Mouse (Mus musculus) heart, embryonic 10.5 days (tissue): ENCODE results near the gene Gm11111. TPM values are rescaled to one million over a fixed set of nuclear protein-coding genes. Genes with fewer than 3 reads are reported as not detected.

Source experiments
- DNase-seq: peaks from one replicate; pipeline ENCODE4 v3.0.0-alpha.2; 2017; ENCODE audit warnings: low spot score
- H3K27ac ChIP-seq: fragments of 300-500 bp; sonication (generic); 2 replicates; pipeline ENCODE4 v1.5.1; 2016; ENCODE audit warnings: mild to moderate bottlenecking
- H3K27me3 ChIP-seq: fragments of 300-500 bp; sonication (generic); 2 replicates; pipeline ENCODE4 v1.6.1; 2016; ENCODE audit warnings: mild to moderate bottlenecking; ENCODE audit not compliant: poor library complexity, insufficient read depth, severe bottlenecking
- H3K36me3 ChIP-seq: fragments of 300-500 bp; sonication (generic); 2 replicates; pipeline ENCODE4 v1.6.1; 2016; ENCODE audit warnings: mild to moderate bottlenecking, moderate library complexity
- H3K4me1 ChIP-seq: fragments of 300-500 bp; sonication (generic); 2 replicates; pipeline ENCODE4 v1.6.1; 2016; ENCODE audit warnings: mild to moderate bottlenecking
- H3K4me3 ChIP-seq: fragments of 300-500 bp; sonication (generic); 2 replicates; pipeline ENCODE4 v1.5.1; 2016; ENCODE audit warnings: mild to moderate bottlenecking, moderate library complexity
- H3K9me3 ChIP-seq: fragments of 300-500 bp; sonication (generic); 2 replicates; pipeline ENCODE4 v1.6.1; 2016; ENCODE audit warnings: mild to moderate bottlenecking, moderate library complexity
- WGBS: fragments of 180-500 bp; shearing (Covaris S2); methylation state at CpG from one replicate; pipeline ENCODE4 v1.1.7; 2016; 5-methylcytosine and 5-hydroxymethylcytosine counted together
- polyA plus RNA-seq: library from polyadenylated mRNA; unstranded; fragments of >200 nt; fragmentation: Nextera tagmentation; extraction: Ambion mirVana; gene quantifications from 2 replicates; pipeline ENCODE4 v1.2.1, GENCODE M21; 2016

The Gm11111 gene
- polyA plus RNA-seq, result not detected in 2 replicates

DNA sequence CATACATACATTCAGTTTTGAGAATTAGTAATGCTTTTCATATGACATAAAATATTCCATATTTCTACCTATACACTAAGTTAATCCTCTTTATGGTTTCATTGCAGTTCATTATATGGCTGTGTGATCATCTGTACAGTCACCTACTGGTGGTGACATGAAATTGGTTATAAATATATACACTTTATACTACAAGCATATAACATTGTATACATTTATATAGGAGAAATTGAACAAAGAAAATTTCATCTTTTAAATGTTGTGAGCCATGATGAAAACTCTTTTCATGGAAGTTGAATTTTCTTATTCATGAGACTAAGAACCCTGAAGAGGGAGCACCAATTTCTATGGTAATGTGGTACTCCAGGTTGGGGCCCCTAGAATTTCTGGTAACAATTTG lies at the start of gene Gm11111:
Gene Gm11111 (plus strand): TSS at position 301 of the 400 bp plus-strand sequence.
- H3K36me3 ChIP-seq, result no peaks in the 10 kb centered on the region
- no peaks in the 10 kb centered on the region for H3K4me1 ChIP-seq
- no peak within 1 kb of the TSS for H3K4me3 ChIP-seq
- no peak within 1 kb of the TSS for H3K27ac ChIP-seq
- H3K9me3 ChIP-seq, result no peaks in the 10 kb centered on the region
- H3K27me3 ChIP-seq, result no peaks in the 10 kb centered on the region
- DNase-seq, result no peak

- 77% methylated on average over 7 of the region's 7 CpGs for WGBS
- no peak overlapping the region for H3K27ac ChIP-seq
- H3K9me3 ChIP-seq, result no peaks in the 10 kb centered on the region
- no peaks in the 10 kb centered on the region for H3K4me1 ChIP-seq
- H3K27me3 ChIP-seq, result no peaks in the 10 kb centered on the region
- no peaks in the 10 kb centered on the region for H3K36me3 ChIP-seq
- H3K4me3 ChIP-seq, result no peak overlapping the region
- no peak for DNase-seq
These were observed 36.3 kb upstream of the Gm11111 start for GRCm38 (mm10) chr5:98516214-98516613.

DNA sequence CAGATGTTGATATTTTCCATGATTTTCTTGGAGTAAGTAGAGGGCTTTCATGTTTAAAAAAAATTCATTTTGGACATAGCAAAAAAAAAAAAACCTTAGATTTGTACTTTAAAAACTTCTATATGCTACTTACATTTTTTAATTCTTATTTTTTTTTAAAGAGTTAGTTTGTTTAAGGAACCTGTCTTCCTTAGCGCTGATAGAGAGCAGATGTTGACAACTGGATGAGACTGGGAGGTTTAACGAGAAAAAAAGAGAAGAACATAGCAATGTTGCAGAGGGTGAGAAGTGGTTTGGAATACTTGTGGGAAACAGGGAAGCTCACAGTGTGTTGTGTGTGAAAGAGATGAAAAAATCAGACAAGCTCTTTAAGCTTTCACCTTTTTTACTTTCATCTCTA lies 32.4 kb upstream of the Gm11111 start:
- Histone ChIP-seq H3K27me3 (no peaks in the 10 kb centered on the region), H3K27ac (no peak overlapping the region), H3K36me3 (no peaks in the 10 kb centered on the region), H3K9me3 (no peaks in the 10 kb centered on the region), H3K4me3 (no peak overlapping the region), H3K4me1 (peaks cover 4% of the 10 kb centered on the region; the same call in 1 of the 2 replicates)
- DNase-seq, result no peak
- WGBS, result 52% methylated on average over 2 of the region's 2 CpGs

GRCm38 (mm10) chr5:98522270-98522977 lies 30.1 kb upstream of the Gm11111 start:
- no peaks in the 10 kb centered on the region for H3K36me3 ChIP-seq
- DNase-seq, result no peak
- WGBS, result 82% methylated on average over 7 of the region's 7 CpGs
- peaks cover 4% of the 10 kb centered on the region; the same call in 1 of the 2 replicates for H3K4me1 ChIP-seq
- H3K27me3 ChIP-seq, result no peaks in the 10 kb centered on the region
- H3K9me3 ChIP-seq, result no peaks in the 10 kb centered on the region
- no peak overlapping the region for H3K27ac ChIP-seq
- H3K4me3 ChIP-seq, result no peak overlapping the region

GRCm38 (mm10) chr5:98523050-98523449 lies 29.4 kb upstream of the Gm11111 start:
- WGBS, result 54% methylated on average over 7 of the region's 7 CpGs
- no peak for DNase-seq
- Histone ChIP-seq H3K27ac (no peak overlapping the region), H3K4me1 (peaks cover 4% of the 10 kb centered on the region; the same call in 1 of the 2 replicates), H3K9me3 (no peaks in the 10 kb centered on the region), H3K4me3 (no peak overlapping the region), H3K27me3 (no peaks in the 10 kb centered on the region), H3K36me3 (no peaks in the 10 kb centered on the region)

- H3K27me3 ChIP-seq, result no peaks in the 10 kb centered on the region
- 86% methylated on average over 1 of the region's 1 CpGs for WGBS
- H3K9me3 ChIP-seq, result no peaks in the 10 kb centered on the region
- H3K27ac ChIP-seq, result no peak overlapping the region
- peaks cover 4% of the 10 kb centered on the region; the same call in 1 of the 2 replicates for H3K4me1 ChIP-seq
- H3K4me3 ChIP-seq, result no peak overlapping the region
- no peaks in the 10 kb centered on the region for H3K36me3 ChIP-seq
- DNase-seq, result no peak
These were observed 28.7 kb upstream of the Gm11111 start for GRCm38 (mm10) chr5:98523783-98524182.

DNA sequence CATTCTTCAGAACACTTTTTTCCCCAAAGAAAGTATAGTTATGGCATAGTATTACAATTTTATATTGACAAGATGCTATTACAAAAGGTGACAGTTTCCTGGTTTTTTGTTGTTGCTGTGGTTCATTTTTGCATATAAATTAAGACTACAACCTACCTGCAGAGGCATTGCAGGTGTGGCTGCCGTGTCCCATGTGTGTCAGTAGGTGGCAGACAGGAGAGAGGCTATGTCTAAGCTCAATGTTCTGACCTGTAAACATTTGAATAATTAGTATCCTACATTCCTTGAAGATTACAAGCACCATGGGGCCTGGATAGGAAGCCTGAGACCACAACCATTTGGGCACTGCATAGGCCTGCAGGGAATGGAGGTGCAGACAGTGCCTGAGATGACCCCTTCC lies 11.2 kb upstream of the Gm11111 start:
- Histone ChIP-seq H3K27me3 (no peaks in the 10 kb centered on the region), H3K27ac (no peak overlapping the region), H3K4me1 (no peaks in the 10 kb centered on the region), H3K4me3 (no peak overlapping the region), H3K9me3 (no peaks in the 10 kb centered on the region), H3K36me3 (no peaks in the 10 kb centered on the region)
- DNase-seq, result no peak
- whole genome bisulfite sequencing, result 80% methylated on average over 1 of the region's 1 CpGs

GRCm38 (mm10) chr5:98550285-98550684 lies 2.2 kb upstream of the Gm11111 start:
- Histone ChIP-seq H3K27ac (no peak overlapping the region), H3K4me1 (no peaks in the 10 kb centered on the region), H3K36me3 (no peaks in the 10 kb centered on the region), H3K27me3 (no peaks in the 10 kb centered on the region), H3K9me3 (no peaks in the 10 kb centered on the region), H3K4me3 (no peak overlapping the region)
- no peak for DNase-seq
- WGBS, result 47% methylated on average over 5 of the region's 5 CpGs

DNA sequence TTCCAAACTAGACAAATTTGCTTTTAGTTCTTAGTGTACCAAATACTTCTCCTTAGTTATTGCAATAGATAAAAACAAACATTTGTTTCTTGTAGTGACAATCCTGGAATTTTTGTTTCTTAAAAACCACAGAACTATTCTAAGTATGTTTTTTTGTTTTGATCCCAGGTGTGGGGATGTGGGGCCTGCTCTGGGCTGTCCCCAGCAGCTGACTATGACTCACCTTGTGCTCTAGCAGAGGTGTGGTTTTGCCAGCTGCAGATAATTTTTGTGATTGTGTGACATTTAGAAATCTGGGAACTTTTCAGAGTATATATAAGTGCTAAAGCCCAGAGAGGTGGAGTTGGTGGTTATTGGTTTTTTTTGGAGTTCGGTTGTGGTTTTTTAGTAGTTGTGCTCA lies 1.6 kb upstream of the Gm11111 start:
- Histone ChIP-seq H3K27me3 (no peaks in the 10 kb centered on the region), H3K4me1 (no peaks in the 10 kb centered on the region), H3K9me3 (no peaks in the 10 kb centered on the region), H3K27ac (no peak overlapping the region), H3K4me3 (no peak overlapping the region), H3K36me3 (no peaks in the 10 kb centered on the region)
- WGBS, result 81% methylated on average over 1 of the region's 1 CpGs
- DNase-seq, result no peak

DNA sequence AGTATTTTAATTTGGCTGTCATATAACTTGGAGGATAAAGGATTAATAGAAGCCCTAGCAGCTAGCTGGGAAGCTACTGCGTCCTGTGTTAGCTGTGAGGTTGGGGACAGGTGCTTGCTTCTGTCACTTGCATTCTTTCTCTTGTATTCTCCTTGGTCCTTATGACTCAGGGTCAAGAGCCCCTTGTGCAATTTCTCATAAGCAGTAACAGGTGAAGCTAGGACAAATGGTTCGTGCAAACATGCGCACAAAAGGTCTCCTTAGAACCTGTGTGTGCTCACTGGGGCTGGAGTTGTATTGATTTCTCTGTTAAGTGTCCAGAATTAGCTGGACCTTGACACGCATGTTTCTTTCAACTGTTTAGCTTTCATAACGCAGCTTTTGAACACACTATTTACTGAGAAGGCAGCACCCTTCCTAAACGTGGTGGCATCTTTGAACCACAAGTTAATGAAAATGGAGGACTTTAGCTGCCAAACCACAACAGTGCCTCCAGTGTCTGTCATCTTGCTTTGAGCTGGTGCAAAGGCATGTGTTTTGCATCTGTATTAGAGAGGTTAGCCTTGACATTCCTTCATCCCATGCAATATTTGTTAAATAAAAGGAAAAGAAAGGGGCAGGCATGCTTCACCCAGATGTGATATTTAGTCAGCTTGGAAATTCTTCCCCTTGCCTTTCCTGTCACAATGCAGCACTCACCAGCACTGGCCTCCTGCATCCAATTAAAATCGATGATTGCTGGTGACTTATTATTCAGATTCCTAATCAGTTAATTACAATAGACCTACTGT lies 511 bp downstream of the Gm11111 start:
- Histone ChIP-seq H3K4me3 (no peak overlapping the region), H3K27me3 (no peaks in the 10 kb centered on the region), H3K4me1 (no peaks in the 10 kb centered on the region), H3K36me3 (no peaks in the 10 kb centered on the region), H3K9me3 (no peaks in the 10 kb centered on the region), H3K27ac (no peak overlapping the region)
- no peak for DNase-seq
- 73% methylated on average over 7 of the region's 7 CpGs for WGBS

- Histone ChIP-seq H3K4me3 (no peak overlapping the region), H3K36me3 (no peaks in the 10 kb centered on the region)
- 81% methylated on average over 4 of the region's 4 CpGs for WGBS
These were observed 8.8 kb downstream of the Gm11111 start for GRCm38 (mm10) chr5:98561301-98561700.

GRCm38 (mm10) chr5:98562806-98563205 lies 10.3 kb downstream of the Gm11111 start:
- H3K4me1 ChIP-seq, result 0 out of 2 replicates have a peak, but pooled peaks cover 6% of the 10 kb centered on the region
- no peak overlapping the region for H3K4me3 ChIP-seq
- no peaks in the 10 kb centered on the region for H3K27me3 ChIP-seq
- WGBS, result 81% methylated on average over 9 of the region's 9 CpGs
- DNase-seq, result no peak
- H3K36me3 ChIP-seq, result no peaks in the 10 kb centered on the region
- H3K9me3 ChIP-seq, result no peaks in the 10 kb centered on the region
- no peak overlapping the region for H3K27ac ChIP-seq

More at GRCm38 (mm10) chr5:98561301-98561700, 8.8 kb downstream of the Gm11111 start:
- Histone ChIP-seq H3K27me3 (no peaks in the 10 kb centered on the region), H3K4me1 (no peaks in the 10 kb centered on the region), H3K27ac (no peak overlapping the region), H3K9me3 (no peaks in the 10 kb centered on the region)
- DNase-seq, result no peak

GRCm38 (mm10) chr5:98563801-98564200 lies 11.3 kb downstream of the Gm11111 start:
- Histone ChIP-seq H3K27ac (no peak overlapping the region), H3K27me3 (no peaks in the 10 kb centered on the region), H3K4me1 (peaks cover 9% of the 10 kb centered on the region; the same call in 1 of the 2 replicates), H3K4me3 (no peak overlapping the region), H3K9me3 (no peaks in the 10 kb centered on the region), H3K36me3 (no peaks in the 10 kb centered on the region)
- 62% methylated on average over 9 of the region's 9 CpGs for WGBS
- DNase-seq, result no peak
